In the genomic region with DNA sequence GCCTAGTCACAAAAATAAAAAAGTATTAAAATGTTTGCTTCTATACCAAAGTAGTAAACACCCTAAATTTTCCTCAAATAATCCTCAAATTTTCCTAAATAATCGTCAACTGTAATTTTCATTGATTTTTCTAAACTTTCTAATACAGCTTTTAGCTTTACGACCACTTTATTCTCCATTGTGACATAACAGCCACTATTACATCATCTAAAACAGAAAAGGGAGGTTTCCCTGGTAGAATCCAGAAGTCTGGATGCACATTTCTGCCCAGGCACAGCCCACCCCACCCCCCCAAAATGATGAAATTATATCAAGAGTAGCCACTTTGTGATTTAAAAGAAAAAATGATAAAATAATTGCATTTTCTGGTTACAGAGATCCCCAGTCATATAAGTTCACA, we compare ENCODE assay signal across 22 mouse cellular contexts. TPM values are rescaled to one million over a fixed set of nuclear protein-coding genes. Genes with fewer than 3 reads are reported as not detected.
A peak's percentile ranks its signal among the peaks of the same experiment; 100 is the strongest.
DNase-seq lines count a peak whose midpoint lies in the region; TF ChIP-seq lines count a peak whose summit lies in the region.
"Had no signal": no experiment of that assay in that cellular context is flagged by ENCODE, and none has a peak within 500 bp of the region (broad histone marks: within the 10 kb centered on the region; RNA-seq: fewer than 3 reads in every experiment).

No protein-coding gene starts in this region.

- DNase-seq in retina, embryonic 14.5 days (ENCODE audit: low spot score) = no peak
- DNase-seq in layer of hippocampus, postnatal 10 days (ENCODE audit: low spot score in 2 of 2) = no peak
- DNase-seq: adrenal gland, adult 2 months; adrenal gland, adult 8-10 months; adrenal gland, postnatal 10 days; adrenal gland, postnatal 14 days; adrenal gland, postnatal 25 days; adrenal gland, postnatal 36 days; B cell, adult 2 months; cerebellum, adult 11 months; cerebellum, adult 11-12 months; cerebellum, adult 18-20 months; cerebellum, adult 2 months had no signal

- H3K4me3 ChIP-seq in C2C12 (ENCODE audit: insufficient read depth, poor library complexity, severe bottlenecking) = no peak overlapping the region
- H3K4me3 ChIP-seq in myocyte = no peak overlapping the region

- no peak for TF ChIP-seq POLR2A in myocyte (IDR thresholded peaks at IDR 0.05; ENCODE audit: insufficient read length, low read depth)

- no peaks in the 10 kb centered on the region for H3K79me3 ChIP-seq in C2C12 (ENCODE audit: low read depth)

- H3K4me2 ChIP-seq in myocyte (ENCODE audit: low read depth) = peak overlapping the region; percentile 75

- H3K36me3 ChIP-seq in C2C12 (ENCODE audit: control insufficient read depth, insufficient read depth) (no peaks in the 10 kb centered on the region), myocyte (ENCODE audit: control insufficient read depth, insufficient read depth) (no peaks in the 10 kb centered on the region)
- H3K36me3 ChIP-seq: G1E had no signal

- H3ac ChIP-seq in C2C12 (ENCODE audit: control insufficient read depth, insufficient read length, low read depth) (no peak overlapping the region), myocyte (ENCODE audit: control insufficient read depth, insufficient read length) (no peak overlapping the region)

- H3K27me3 ChIP-seq in C2C12 (ENCODE audit: control insufficient read depth, insufficient read depth, insufficient read length) = no peaks in the 10 kb centered on the region
- no peaks in the 10 kb centered on the region for H3K27me3 ChIP-seq in myocyte (ENCODE audit: control insufficient read depth, insufficient read depth, insufficient read length)
- H3K27me3 ChIP-seq: CH12.LX had no signal

- H3K79me2 ChIP-seq in C2C12 (ENCODE audit: control insufficient read depth, insufficient read depth) (no peaks in the 10 kb centered on the region), myocyte (ENCODE audit: control insufficient read depth, insufficient read depth) (no peaks in the 10 kb centered on the region)

- TF ChIP-seq CTCF in C2C12 (IDR thresholded peaks at IDR 0.05; ENCODE audit: control insufficient read depth, insufficient read depth, insufficient read length) = no peak

TF ChIP-seq in C2C12, 6 proteins besides CTCF, POLR2A, EP300 and RAD21:
- TF ChIP-seq MAX (IDR thresholded peaks at IDR 0.05) (no peak), CEBPB (IDR thresholded peaks at IDR 0.05; ENCODE audit: low read depth) (peak; percentile 61)

TF ChIP-seq in myocyte, 11 proteins besides CTCF, POLR2A, EP300 and RAD21:
- no peak for TF ChIP-seq E2F4 (IDR thresholded peaks at IDR 0.05; ENCODE audit: insufficient read depth)
- TF ChIP-seq CEBPB (IDR thresholded peaks at IDR 0.05; ENCODE audit: insufficient read depth, poor library complexity, severe bottlenecking) = peak; percentile 75
TF ChIP-seq in myocyte: peak in this region for 1.

RNA-seq across cellular contexts. Expression of gene Gdf7, which starts 5.6 kb away (rescaled TPM):
- polyA plus RNA-seq in C2C12 (2012; fragmentation: generic; extraction: Trizol) = 0.09 TPM
- 0.07 TPM for polyA plus RNA-seq in myocyte (2012; fragmentation: generic; extraction: Trizol)
- total RNA-seq in layer of hippocampus, postnatal 10 days (2021) = not detected
- total RNA-seq: adrenal gland, adult 18-20 months; adrenal gland, adult 2 months; adrenal gland, postnatal 14 days; adrenal gland, postnatal 25 days; adrenal gland, postnatal 36 days; CH12.LX; G1E; MEL had no signal
- polyA plus RNA-seq: activated CD4-positive, CD25-positive, alpha-beta regulatory T cell, adult 4 months; CD4-positive, CD25-positive, alpha-beta regulatory T cell, adult 4 months; G1E; Patski had no signal

RNA-seq across cellular contexts. Expression of gene Hs1bp3, which starts 17.1 kb away (rescaled TPM):
- 21.8 TPM for polyA plus RNA-seq in C2C12 (2012; fragmentation: generic; extraction: Trizol)
- polyA plus RNA-seq in myocyte (2012; fragmentation: generic; extraction: Trizol) = 24.6 TPM
- total RNA-seq in layer of hippocampus, postnatal 10 days (2021) = 10 to 100 TPM; 10.5 to 12.0 TPM
